Mouse (Mus musculus) small intestine, adult 2 months (tissue): ENCODE measurements at regions not wholly inside any gene's neighbourhood (a gene's known extent, or its start where the extent isn't known, plus 50 kb on each side); places are given as distances from the start of the nearest gene placed in this dataset.

Source experiments
- CTCF ChIP-seq: fragments of 200-500 bp; IDR thresholded peaks from 2 replicates; pipeline ENCODE4 v1.5.1; 2012; ENCODE audit warnings: low read depth, mild to moderate bottlenecking, control low read depth, inconsistent platforms, low read length, moderate library complexity, mixed read lengths; ENCODE audit not compliant: insufficient replicate concordance, insufficient read length; ENCODE audit errors: extremely low read depth
- POLR2A ChIP-seq: fragments of 200-500 bp; IDR thresholded peaks from 2 replicates; pipeline ENCODE4 v1.6.1; 2012; ENCODE audit warnings: low read depth, mild to moderate bottlenecking, control low read depth, inconsistent platforms, low read length, moderate library complexity

GRCm38 (mm10) chr7:129742657-129743056 lies 151.0 kb downstream of the Wdr11 start:
- TF ChIP-seq POLR2A = no peak
- no peak for TF ChIP-seq CTCF
